Mouse (Mus musculus) C2C12 (cell line): Measurements from ENCODE around the gene Gm9821.

Source experiments
- CTCF ChIP-seq: IDR thresholded peaks from one replicate; pipeline ENCODE4 v1.5.1; 2011; ENCODE audit not compliant: control insufficient read depth, insufficient read depth, insufficient read length
- MAX ChIP-seq: IDR thresholded peaks from one replicate; pipeline ENCODE4 v1.6.1; 2011; ENCODE audit warnings: mild to moderate bottlenecking, control low read depth
- USF1 ChIP-seq: IDR thresholded peaks from one replicate; pipeline ENCODE4 v1.6.1; 2011; ENCODE audit warnings: low read depth, mild to moderate bottlenecking, control low read depth, moderate library complexity

DNA sequence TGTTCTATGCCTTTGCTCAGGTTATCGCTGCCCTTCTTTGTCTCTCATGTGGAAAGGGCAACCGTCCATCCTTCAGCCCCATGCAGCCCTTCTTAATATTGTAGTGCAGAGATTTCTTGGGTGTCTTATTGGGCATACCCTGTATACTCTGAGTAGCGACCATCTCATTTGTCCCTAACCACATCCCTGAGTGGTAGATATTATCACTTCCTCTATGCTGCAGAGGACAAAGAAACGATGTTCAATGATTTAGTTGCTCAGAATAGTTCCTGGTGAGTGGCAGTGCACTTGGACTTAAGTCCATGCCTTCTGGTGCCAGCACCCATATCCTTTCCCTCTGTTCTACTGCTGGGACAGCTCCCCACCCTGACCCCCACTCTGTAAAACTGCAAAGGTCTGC is 32.5 kb downstream of the Gm9821 start:
- no peak for TF ChIP-seq CTCF
- TF ChIP-seq USF1, result no peak
- TF ChIP-seq MAX, result no peak
